Mouse (Mus musculus): ENCODE measurements at regions not wholly inside any gene's neighbourhood (a gene's known extent, or its start where the extent isn't known, plus 50 kb on each side); places are given as distances from the start of the nearest gene placed in this dataset.

DNA sequence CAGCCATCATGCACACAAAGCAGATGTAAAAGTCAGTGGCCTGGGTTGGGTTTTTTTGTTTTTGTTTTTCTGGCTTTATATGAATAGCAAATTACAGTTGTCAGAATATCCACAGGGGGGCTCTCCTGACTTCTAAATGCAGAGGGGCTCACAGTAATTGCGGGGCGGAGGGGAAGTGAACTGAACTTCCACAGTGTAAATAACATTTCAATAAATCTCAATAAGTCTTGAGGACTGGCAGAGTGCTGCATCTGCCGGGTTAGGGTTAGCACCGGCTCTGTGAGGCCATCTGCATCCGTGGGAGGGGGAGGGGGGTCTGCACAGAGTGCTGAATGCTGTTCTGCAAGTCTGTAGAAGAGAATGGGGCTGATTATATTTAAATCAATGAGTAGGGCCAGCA, 50.3 kb upstream of the Arl4c start:
- ATAC-seq (peak; percentile 49; the same call in 1 of the 2 replicates), DNase-seq (peak; percentile 83)
- H3K36me3 ChIP-seq (ENCODE audit: insufficient read depth), result no peaks in the 10 kb centered on the region
- H3K4me1 ChIP-seq (ENCODE audit: insufficient read depth), result peaks cover 7% of the 10 kb centered on the region
- 10% methylated on average over 5 of the region's 5 CpGs for WGBS
- no peak overlapping the region; the same call in 1 of the 2 replicates for H3K4me2 ChIP-seq (ENCODE audit: low read depth)
- no peak overlapping the region for H3K27ac ChIP-seq (ENCODE audit: low read depth, low read length)
- no peak overlapping the region for H3K9ac ChIP-seq
- no peak overlapping the region for H3K4me3 ChIP-seq (ENCODE audit: low read depth, low read length)
- no peaks in the 10 kb centered on the region for H3K27me3 ChIP-seq (ENCODE audit: insufficient read depth, low read length)
- no peaks in the 10 kb centered on the region for H3K9me3 ChIP-seq (ENCODE audit: low read length)
- peak; percentile 75 for TF ChIP-seq CTCF (IDR thresholded peaks at IDR 0.05; ENCODE audit: low read depth)

DNA sequence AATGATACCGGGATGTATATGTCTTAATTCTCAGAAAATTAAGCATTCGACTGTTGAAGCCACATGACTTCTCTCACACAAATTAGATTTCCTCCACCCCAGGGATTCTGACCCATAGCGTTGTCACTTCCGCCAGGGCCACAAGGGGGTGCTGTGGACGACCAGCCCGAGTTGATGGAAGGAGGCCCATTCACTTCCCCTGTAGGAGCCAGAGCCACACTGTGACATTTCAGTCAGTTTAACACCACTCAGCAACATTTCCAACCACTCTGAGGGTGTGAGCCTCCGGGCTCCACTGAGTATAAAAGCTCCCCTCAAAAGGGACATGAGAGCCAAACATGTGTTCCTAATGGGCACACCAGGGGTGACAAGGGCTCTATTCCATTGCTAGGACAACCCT, 54.6 kb upstream of the Arl4c start:
- H3K4me3 ChIP-seq (ENCODE audit: low read depth, low read length), result no peak overlapping the region
- H3K9ac ChIP-seq, result no peak overlapping the region
- no peaks in the 10 kb centered on the region for H3K9me3 ChIP-seq (ENCODE audit: low read length)
- 0 out of 2 replicates have a peak overlapping the region, but pooled peaks have one; percentile 42 for H3K27ac ChIP-seq (ENCODE audit: low read depth, low read length)
- DNase-seq, result peak; percentile 67
- no peaks in the 10 kb centered on the region for H3K36me3 ChIP-seq (ENCODE audit: insufficient read depth)
- peak; percentile 77 for TF ChIP-seq CTCF (IDR thresholded peaks at IDR 0.05; ENCODE audit: low read depth)
- peak; percentile 73 for ATAC-seq
- H3K4me1 ChIP-seq (ENCODE audit: insufficient read depth), result peaks cover 13% of the 10 kb centered on the region
- WGBS, result 55% methylated on average over 7 of the region's 7 CpGs
- H3K4me2 ChIP-seq (ENCODE audit: low read depth), result no peak overlapping the region
- H3K27me3 ChIP-seq (ENCODE audit: insufficient read depth, low read length), result no peaks in the 10 kb centered on the region

DNA sequence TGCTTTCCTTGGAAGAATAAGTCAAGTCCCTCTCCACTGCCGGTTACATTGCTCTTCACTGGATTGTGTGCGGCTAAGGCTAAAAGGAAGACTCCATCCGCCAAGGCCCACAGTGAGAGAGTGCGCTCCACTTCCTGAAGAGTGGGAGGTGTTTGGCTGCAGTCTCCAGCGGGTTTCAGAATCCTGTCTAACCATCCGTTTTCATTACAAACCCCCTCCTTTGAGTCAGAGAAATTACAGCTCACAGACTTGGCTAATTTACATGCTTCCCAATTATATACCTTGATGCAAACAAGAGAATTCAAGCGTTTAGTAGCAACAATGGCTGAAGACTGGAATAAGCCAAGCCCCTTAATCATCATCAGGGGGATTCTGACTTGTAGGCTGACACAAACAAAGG, 55.1 kb upstream of the Arl4c start:
- no peak for TF ChIP-seq CTCF (IDR thresholded peaks at IDR 0.05; ENCODE audit: low read depth)
- 0 out of 2 replicates have a peak overlapping the region, but pooled peaks have one; percentile 42 for H3K27ac ChIP-seq (ENCODE audit: low read depth, low read length)
- H3K4me3 ChIP-seq (ENCODE audit: low read depth, low read length), result no peak overlapping the region
- H3K9ac ChIP-seq, result no peak overlapping the region
- WGBS, result 14% methylated on average over 7 of the region's 7 CpGs
- peak; percentile 61 for DNase-seq
- ATAC-seq, result peak; percentile 73
- peaks cover 13% of the 10 kb centered on the region for H3K4me1 ChIP-seq (ENCODE audit: insufficient read depth)
- H3K36me3 ChIP-seq (ENCODE audit: insufficient read depth), result no peaks in the 10 kb centered on the region
- H3K27me3 ChIP-seq (ENCODE audit: insufficient read depth, low read length), result no peaks in the 10 kb centered on the region
- no peak overlapping the region for H3K4me2 ChIP-seq (ENCODE audit: low read depth)
- H3K9me3 ChIP-seq (ENCODE audit: low read length), result no peaks in the 10 kb centered on the region

DNA sequence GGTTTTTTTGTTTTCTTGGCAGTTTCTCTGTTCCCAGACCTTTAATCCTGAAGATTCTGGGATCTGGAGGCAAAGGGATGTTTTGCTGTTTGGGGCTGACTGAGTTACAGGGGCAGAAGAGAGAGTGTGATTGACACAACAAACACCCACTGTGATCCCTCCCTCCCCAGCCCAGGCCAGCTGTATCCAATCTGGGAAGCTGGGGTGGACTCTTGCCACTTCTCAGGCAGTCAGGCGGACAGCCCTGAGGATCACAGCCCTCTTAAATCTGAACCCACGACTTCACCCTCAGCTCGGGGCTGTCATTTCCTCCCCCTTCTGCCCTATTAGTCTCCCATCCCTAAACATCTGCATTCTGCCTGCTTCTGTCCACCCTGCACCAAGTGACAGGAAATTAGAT, 55.7 kb upstream of the Arl4c start:
- Histone ChIP-seq H3K9ac (no peak overlapping the region), H3K9me3 (ENCODE audit: low read length) (no peaks in the 10 kb centered on the region), H3K4me3 (ENCODE audit: low read depth, low read length) (no peak overlapping the region), H3K4me2 (ENCODE audit: low read depth) (no peak overlapping the region), H3K27ac (ENCODE audit: low read depth, low read length) (no peak overlapping the region), H3K36me3 (ENCODE audit: insufficient read depth) (no peaks in the 10 kb centered on the region), H3K4me1 (ENCODE audit: insufficient read depth) (peaks cover 13% of the 10 kb centered on the region), H3K27me3 (ENCODE audit: insufficient read depth, low read length) (no peaks in the 10 kb centered on the region)
- WGBS, result 13% methylated on average over 3 of the region's 3 CpGs
- no peak for DNase-seq
- no peak for TF ChIP-seq CTCF (IDR thresholded peaks at IDR 0.05; ENCODE audit: low read depth)
- no peak for ATAC-seq

DNA sequence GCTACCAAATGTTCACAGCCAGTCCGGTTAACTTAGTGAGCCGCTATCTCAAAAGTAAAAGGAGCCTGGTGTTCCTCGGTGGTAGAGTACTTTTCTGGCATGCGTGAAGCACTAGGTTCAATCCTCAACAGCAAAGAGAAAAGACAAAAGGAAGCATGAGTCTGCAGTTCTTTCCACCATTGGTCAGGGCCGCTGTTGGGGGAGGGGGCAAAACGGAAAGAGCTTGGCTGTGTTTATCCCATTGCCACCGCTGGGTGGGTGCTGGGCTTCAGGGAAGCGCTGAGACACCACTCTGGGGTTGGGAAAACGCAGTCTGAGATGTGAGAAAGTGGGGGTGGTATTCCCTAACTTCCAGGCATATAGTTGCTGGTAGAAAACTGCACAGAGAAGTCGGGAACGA, 58.6 kb upstream of the Arl4c start:
- H3K36me3 ChIP-seq (ENCODE audit: insufficient read depth), result no peaks in the 10 kb centered on the region
- peaks cover 13% of the 10 kb centered on the region for H3K4me1 ChIP-seq (ENCODE audit: insufficient read depth)
- DNase-seq (no peak), ATAC-seq (no peak)
- H3K27ac ChIP-seq (ENCODE audit: low read depth, low read length), result no peak overlapping the region
- WGBS, result 73% methylated on average over 11 of the region's 11 CpGs
- no peak overlapping the region for H3K4me2 ChIP-seq (ENCODE audit: low read depth)
- H3K27me3 ChIP-seq (ENCODE audit: insufficient read depth, low read length), result no peaks in the 10 kb centered on the region
- no peaks in the 10 kb centered on the region for H3K9me3 ChIP-seq (ENCODE audit: low read length)
- TF ChIP-seq CTCF (IDR thresholded peaks at IDR 0.05; ENCODE audit: low read depth), result no peak
- no peak overlapping the region for H3K9ac ChIP-seq
- no peak overlapping the region for H3K4me3 ChIP-seq (ENCODE audit: low read depth, low read length)

DNA sequence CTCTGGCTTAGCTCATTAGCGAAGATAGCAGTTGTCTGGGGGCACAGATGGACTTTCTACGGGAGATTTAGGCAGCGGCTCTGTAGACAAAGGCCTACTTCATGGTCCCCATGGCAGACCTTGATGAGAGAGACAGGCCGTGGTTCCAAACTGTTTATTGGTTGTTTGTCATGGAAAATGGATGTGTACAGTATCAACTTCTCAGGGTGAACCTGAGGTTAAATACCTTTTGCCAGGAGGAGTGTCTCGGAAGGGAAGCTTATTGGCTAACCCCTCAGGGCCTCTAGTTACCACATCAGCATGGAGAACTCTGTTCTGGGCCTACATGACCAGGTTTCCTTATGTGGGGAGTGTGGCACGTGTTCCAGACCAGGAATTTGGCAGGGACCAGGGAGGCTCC, 59.1 kb upstream of the Arl4c start:
- no peak overlapping the region for H3K4me2 ChIP-seq (ENCODE audit: low read depth)
- WGBS, result 86% methylated on average over 6 of the region's 6 CpGs
- H3K27ac ChIP-seq (ENCODE audit: low read depth, low read length), result no peak overlapping the region
- no peaks in the 10 kb centered on the region for H3K27me3 ChIP-seq (ENCODE audit: insufficient read depth, low read length)
- peaks cover 13% of the 10 kb centered on the region for H3K4me1 ChIP-seq (ENCODE audit: insufficient read depth)
- no peaks in the 10 kb centered on the region for H3K36me3 ChIP-seq (ENCODE audit: insufficient read depth)
- DNase-seq, result no peak
- no peak overlapping the region for H3K9ac ChIP-seq
- no peaks in the 10 kb centered on the region for H3K9me3 ChIP-seq (ENCODE audit: low read length)
- no peak for TF ChIP-seq CTCF (IDR thresholded peaks at IDR 0.05; ENCODE audit: low read depth)
- H3K4me3 ChIP-seq (ENCODE audit: low read depth, low read length), result no peak overlapping the region
- no peak for ATAC-seq

DNA sequence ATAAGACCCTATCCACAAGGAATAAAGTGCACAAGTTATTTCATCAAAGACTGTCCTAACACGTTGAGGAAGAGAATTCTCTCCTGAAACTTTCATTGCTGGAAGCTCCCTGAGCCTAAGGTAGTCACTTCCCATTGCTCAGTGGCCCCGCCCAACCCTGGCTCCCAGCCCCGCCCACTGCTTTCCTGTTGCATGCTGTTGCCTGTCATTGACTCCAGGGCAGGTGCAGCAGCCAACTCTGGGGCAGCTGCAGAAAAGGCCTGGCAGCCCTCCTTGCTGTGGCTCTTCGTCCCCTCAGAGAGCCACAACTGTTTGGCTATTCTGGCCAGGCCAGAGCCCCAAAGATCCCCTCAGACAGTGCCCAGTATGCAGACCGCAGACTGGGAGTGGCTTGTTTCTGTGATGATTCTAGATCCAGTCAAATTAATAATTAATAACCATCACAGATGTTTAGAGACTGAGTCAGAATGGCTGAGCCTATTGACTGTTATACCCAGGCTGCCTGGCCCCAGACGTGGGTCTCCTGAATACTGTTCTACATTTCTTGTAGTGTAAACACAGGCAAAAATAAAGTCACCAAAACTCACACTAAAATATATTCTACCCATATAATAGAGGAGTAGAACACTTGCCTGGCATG, 61.8 kb upstream of the Arl4c start:
- no peak overlapping the region for H3K4me2 ChIP-seq (ENCODE audit: low read depth)
- H3K27me3 ChIP-seq (ENCODE audit: insufficient read depth, low read length), result no peaks in the 10 kb centered on the region
- H3K36me3 ChIP-seq (ENCODE audit: insufficient read depth), result no peaks in the 10 kb centered on the region
- no peak overlapping the region for H3K4me3 ChIP-seq (ENCODE audit: low read depth, low read length)
- ATAC-seq (no peak), DNase-seq (no peak)
- no peaks in the 10 kb centered on the region for H3K9me3 ChIP-seq (ENCODE audit: low read length)
- no peak overlapping the region for H3K27ac ChIP-seq (ENCODE audit: low read depth, low read length)
- WGBS, result 63% methylated on average over 6 of the region's 6 CpGs
- TF ChIP-seq CTCF (IDR thresholded peaks at IDR 0.05; ENCODE audit: low read depth), result no peak
- H3K9ac ChIP-seq, result no peak overlapping the region
- no peaks in the 10 kb centered on the region for H3K4me1 ChIP-seq (ENCODE audit: insufficient read depth)

All from forebrain, postnatal 0 days (tissue).